Mouse (Mus musculus) spleen, embryonic (tissue): ENCODE data around the gene Smg9.

Source experiments
- CTCF ChIA-PET: fragments of 350-600 bp; sonication (Branson Sonifier 250); formaldehyde crosslinking; loops from one replicate; lab custom pipeline; 2022; lab: Charles Lee

Gene Smg9

DNA sequence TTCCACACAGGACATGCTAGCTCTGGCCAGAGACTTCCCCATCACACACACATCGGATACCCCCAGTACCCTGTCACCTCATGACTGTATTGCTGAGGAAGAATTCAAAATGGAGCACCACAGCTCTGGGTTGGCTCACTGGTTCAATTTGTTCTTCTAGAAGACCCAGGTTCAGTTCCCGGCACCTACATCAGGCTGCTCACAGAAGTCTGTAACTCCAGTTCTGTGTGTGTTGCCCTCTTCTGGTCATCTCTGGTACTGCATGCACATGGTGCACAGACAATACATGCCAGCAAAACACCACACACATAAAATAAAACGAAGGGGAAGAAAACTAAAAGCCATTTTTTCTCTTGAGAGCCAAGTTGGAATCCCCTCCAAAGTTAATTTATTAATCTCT, 69.7 kb downstream of the Smg9 start:
- CTCF ChIA-PET = interaction anchor here (1.0 to 1.7 kb wide), 3 partner anchors 9 to 45 kb away, joined by 3 to 5 read pairs (median 3); partner anchors contain the start of gene Irgc1

DNA sequence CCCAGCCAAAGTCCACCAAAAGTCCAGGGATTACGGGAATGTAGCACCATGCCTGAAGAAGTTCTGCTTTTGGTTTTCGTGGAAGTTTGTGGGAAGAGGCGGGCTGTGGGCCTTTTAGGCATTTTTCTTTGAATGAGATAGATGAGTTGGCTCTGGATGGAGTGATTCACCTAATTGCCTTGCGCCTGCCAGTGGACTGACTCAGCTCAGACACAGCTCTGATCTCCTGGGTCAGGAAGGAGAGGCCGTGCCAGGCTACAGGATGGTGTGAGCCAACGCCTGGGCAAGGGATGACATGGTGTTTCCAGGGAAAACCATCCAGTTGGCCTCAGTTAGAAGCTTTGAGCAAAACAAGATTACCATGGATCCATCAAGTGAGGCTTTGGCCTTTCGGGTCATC, 70.9 kb downstream of the Smg9 start:
- CTCF ChIA-PET = interaction anchor here (1.4 kb wide), 1 partner anchor 18 kb away, joined by 3 read pairs; the partner anchor contains the start of gene Irgc1
